Mouse (Mus musculus) neural tube, embryonic 14.5 days (tissue): Measurements from ENCODE around the gene Tmem128. TPM values are rescaled to one million over a fixed set of nuclear protein-coding genes. Genes with fewer than 3 reads are reported as not detected.
A peak's percentile ranks its signal among the peaks of the same experiment; 100 is the strongest.

Experiments used
- ATAC-seq: fragments of 200-750 bp; cut with Nextera tagmentation; 2 replicates; pipeline ENCODE4 v1.8.0; 2017; ENCODE audit warnings: low read depth, mild to moderate bottlenecking, moderate TSS enrichment, moderate library complexity
- H3K27ac ChIP-seq: fragments of 300-500 bp; sonication (generic); 2 replicates; pipeline ENCODE4 v1.5.1; 2014; ENCODE audit warnings: low read depth, mild to moderate bottlenecking, control low read depth, low read length, moderate library complexity, mixed read lengths
- H3K27me3 ChIP-seq: fragments of 300-500 bp; sonication (generic); 2 replicates; pipeline ENCODE4 v1.6.1; 2014; ENCODE audit warnings: low read length; ENCODE audit not compliant: control insufficient read depth, insufficient read depth
- H3K36me3 ChIP-seq: fragments of 300-500 bp; sonication (generic); 2 replicates; pipeline ENCODE4 v1.6.1; 2014; ENCODE audit warnings: low read length, mixed read lengths; ENCODE audit not compliant: control insufficient read depth, insufficient read depth
- H3K4me1 ChIP-seq: fragments of 300-500 bp; sonication (generic); 2 replicates; pipeline ENCODE4 v1.6.1; 2014; ENCODE audit warnings: low read length; ENCODE audit not compliant: control insufficient read depth, insufficient read depth
- H3K4me2 ChIP-seq: fragments of 300-500 bp; sonication (generic); 2 replicates; pipeline ENCODE4 v1.6.1; 2014; ENCODE audit warnings: mild to moderate bottlenecking, low read depth, low read length, control low read depth
- H3K4me3 ChIP-seq: fragments of 300-500 bp; sonication (generic); 2 replicates; pipeline ENCODE4 v1.5.1; 2014; ENCODE audit warnings: low read depth, low read length, control low read depth, mixed read lengths
- H3K9ac ChIP-seq: fragments of 300-500 bp; sonication (generic); replicated peaks from 2 replicates; pipeline ENCODE4 v1.6.1; 2014; ENCODE audit warnings: low read depth, mild to moderate bottlenecking, control low read depth, low read length, mixed read lengths
- H3K9me3 ChIP-seq: fragments of 300-500 bp; sonication (generic); 2 replicates; pipeline ENCODE4 v1.6.1; 2016; ENCODE audit warnings: low read length; ENCODE audit not compliant: control insufficient read depth
- WGBS: fragments of 180-500 bp; shearing (Covaris S2); extraction: QIAGEN DNeasy Blood & Tissue Kit; methylation state at CpG from one replicate; pipeline ENCODE4 v1.1.7; 2014; 5-methylcytosine and 5-hydroxymethylcytosine counted together
- polyA plus RNA-seq: library from polyadenylated mRNA; unstranded; fragments of >200 nt; fragmentation: Nextera tagmentation; extraction: Ambion mirVana; gene quantifications from 2 replicates; pipeline ENCODE4 v1.2.1, GENCODE M21; 2014

Gene Tmem128
- 110 and 112 TPM in 2 replicates for polyA plus RNA-seq

- Histone ChIP-seq H3K9ac (peak within 1 kb of the TSS; percentile 68), H3K27ac (peak within 1 kb of the TSS; percentile 78), H3K36me3 (peaks cover 20% of the 10 kb centered on the region), H3K4me1 (0 out of 2 replicates have a peak, but pooled peaks cover 4% of the 10 kb centered on the region), H3K27me3 (no peaks in the 10 kb centered on the region), H3K9me3 (no peaks in the 10 kb centered on the region), H3K4me3 (peak within 1 kb of the TSS; percentile 62), H3K4me2 (peak within 1 kb of the TSS; percentile 95)
- WGBS: under 1% methylated on average over 40 of the region's 40 CpGs
- peak; percentile 87 for ATAC-seq
These were observed at the start of gene Tmem128 for GRCm38 (mm10) chr5:38260107-38260682. Gene Tmem128 (plus strand): TSS chr5:38260185.

GRCm38 (mm10) chr5:38211691-38212090 lies 48.3 kb upstream of the Tmem128 start:
- ATAC-seq: no peak
- no peak overlapping the region for H3K27ac ChIP-seq

GRCm38 (mm10) chr5:38213009-38213408 lies 47.0 kb upstream of the Tmem128 start:
- Histone ChIP-seq H3K36me3 (peaks cover 57% of the 10 kb centered on the region), H3K9me3 (no peaks in the 10 kb centered on the region), H3K27me3 (no peaks in the 10 kb centered on the region), H3K9ac (no peak overlapping the region), H3K4me2 (no peak overlapping the region), H3K27ac (no peak overlapping the region), H3K4me1 (no peaks in the 10 kb centered on the region), H3K4me3 (no peak overlapping the region)
- 90% methylated on average over 6 of the region's 6 CpGs for WGBS
- no peak for ATAC-seq

More at GRCm38 (mm10) chr5:38211691-38212090, 48.3 kb upstream of the Tmem128 start:
- Histone ChIP-seq H3K9ac (no peak overlapping the region), H3K4me1 (no peaks in the 10 kb centered on the region), H3K36me3 (peaks cover 59% of the 10 kb centered on the region), H3K9me3 (no peaks in the 10 kb centered on the region), H3K4me2 (no peak overlapping the region), H3K27me3 (no peaks in the 10 kb centered on the region), H3K4me3 (no peak overlapping the region)
- WGBS: 86% methylated on average over 8 of the region's 8 CpGs

GRCm38 (mm10) chr5:38219771-38220307 lies 40.1 kb upstream of the Tmem128 start:
- peak; percentile 89 for ATAC-seq
- Histone ChIP-seq H3K4me2 (peak overlapping the region; percentile 83), H3K9me3 (no peaks in the 10 kb centered on the region), H3K36me3 (peaks cover 15% of the 10 kb centered on the region), H3K4me3 (peak overlapping the region; percentile 89), H3K27ac (peak overlapping the region; percentile 80), H3K9ac (peak overlapping the region; percentile 90), H3K27me3 (no peaks in the 10 kb centered on the region), H3K4me1 (peaks cover 15% of the 10 kb centered on the region)
- 1% methylated on average over 31 of the region's 35 CpGs for WGBS

- H3K4me2 ChIP-seq: peak within 1 kb of the TSS; percentile 86
- peak within 1 kb of the TSS; percentile 90 for H3K9ac ChIP-seq
- peak within 1 kb of the TSS; percentile 89 for H3K4me3 ChIP-seq
- no peaks in the 10 kb centered on the region for H3K9me3 ChIP-seq
- under 1% methylated on average over 52 of the region's 55 CpGs for WGBS
- H3K27me3 ChIP-seq: no peaks in the 10 kb centered on the region
- peaks cover 12% of the 10 kb centered on the region for H3K36me3 ChIP-seq
- peak within 1 kb of the TSS; percentile 80 for H3K27ac ChIP-seq
- ATAC-seq: peak; percentile 94
- H3K4me1 ChIP-seq: peaks cover 15% of the 10 kb centered on the region
These were observed 39.6 kb upstream of the Tmem128 start, which contains the start of the genes Zbtb49 and Lyar for GRCm38 (mm10) chr5:38220328-38220912. Gene Zbtb49 (minus strand): TSS chr5:38220457. Gene Lyar (plus strand): TSS chr5:38220470.

GRCm38 (mm10) chr5:38235422-38235821 lies 24.6 kb upstream of the Tmem128 start:
- peak; percentile 51; the same call in 1 of the 2 replicates for ATAC-seq
- H3K9ac ChIP-seq: no peak overlapping the region
- no peaks in the 10 kb centered on the region for H3K27me3 ChIP-seq
- no peak overlapping the region for H3K4me2 ChIP-seq
- WGBS: 73% methylated on average over 4 of the region's 4 CpGs
- H3K36me3 ChIP-seq: peaks cover 16% of the 10 kb centered on the region; the same call in 1 of the 2 replicates
- no peaks in the 10 kb centered on the region for H3K9me3 ChIP-seq
- no peaks in the 10 kb centered on the region for H3K4me1 ChIP-seq
- H3K27ac ChIP-seq: no peak overlapping the region
- no peak overlapping the region for H3K4me3 ChIP-seq

- Histone ChIP-seq H3K4me3 (no peak overlapping the region), H3K27me3 (no peaks in the 10 kb centered on the region), H3K9ac (no peak overlapping the region), H3K36me3 (0 out of 2 replicates have a peak, but pooled peaks cover 4% of the 10 kb centered on the region), H3K9me3 (no peaks in the 10 kb centered on the region), H3K4me2 (no peak overlapping the region), H3K27ac (no peak overlapping the region), H3K4me1 (no peaks in the 10 kb centered on the region)
- 90% methylated on average over 2 of the region's 2 CpGs for WGBS
- no peak for ATAC-seq
These were observed 23.4 kb upstream of the Tmem128 start for GRCm38 (mm10) chr5:38236627-38237026.

GRCm38 (mm10) chr5:38240727-38241472 lies 19.1 kb upstream of the Tmem128 start:
- Histone ChIP-seq H3K36me3 (no peaks in the 10 kb centered on the region), H3K4me2 (no peak overlapping the region), H3K27ac (no peak overlapping the region), H3K9ac (no peak overlapping the region), H3K4me1 (no peaks in the 10 kb centered on the region), H3K9me3 (no peaks in the 10 kb centered on the region), H3K27me3 (no peaks in the 10 kb centered on the region), H3K4me3 (no peak overlapping the region)
- ATAC-seq: peak; percentile 68
- WGBS: 9% methylated on average over 5 of the region's 5 CpGs
